In genomic region chr6:7697077-7697643, GRCm38 (mm10) we compare ENCODE assay signal across 26 mouse cellular contexts. TPM values are rescaled to one million over a fixed set of nuclear protein-coding genes. Genes with fewer than 3 reads are reported as not detected.
DNase-seq lines count a peak whose midpoint lies in the region; ATAC-seq and TF ChIP-seq lines count a peak whose summit lies in the region.
"Had no signal": no experiment of that assay in that cellular context is flagged by ENCODE, and none has a peak within 500 bp of the region (broad histone marks: within the 10 kb centered on the region; RNA-seq: fewer than 3 reads in every experiment).

No protein-coding gene starts in this region.

- TF ChIP-seq RAD21 in MEL (IDR thresholded peaks at IDR 0.05; ENCODE audit: low read depth, low read length): no peak

- intact Hi-C loops in heart, postnatal 25 days (cut with DNase I): no loop called here

- H3K9ac ChIP-seq in MEL (ENCODE audit: control insufficient read depth, low read depth, low read length, poor library complexity, severe bottlenecking): peak overlapping the region; percentile 59
- H3K9ac ChIP-seq in liver, embryonic 13.5 days: peak overlapping the region; percentile 52; the same call in 1 of the 2 replicates
- H3K9ac ChIP-seq: embryonic facial prominence, embryonic 15.5 days; forebrain, embryonic 15.5 days; heart, embryonic 12.5 days had no signal

- H3K4me3 ChIP-seq in G1E (ENCODE audit: low read depth, low read length) (peak overlapping the region; percentile 57; the same call in 1 of the 2 replicates), MEL (ENCODE audit: control insufficient read depth in 1 of 2, insufficient read depth in 1 of 2, low read depth in 2 of 2, low read length in 2 of 2) (peak overlapping the region; percentile 7 to 44)
- 0 out of 2 replicates have a peak overlapping the region, but pooled peaks have one; percentile 2 for H3K4me3 ChIP-seq in liver, embryonic 13.5 days (replicated peaks)
- no peak overlapping the region for H3K4me3 ChIP-seq in forebrain, embryonic 10.5 days
- H3K4me3 ChIP-seq: embryonic facial prominence, embryonic 10.5 days; embryonic facial prominence, embryonic 15.5 days; forebrain, embryonic 15.5 days; gastrocnemius, adult 2 months; heart, adult 2 months; heart, embryonic 12.5 days had no signal

- TF ChIP-seq CTCF in G1E (IDR thresholded peaks at IDR 0.05; ENCODE audit: low read depth, low read length) (no peak), MEL (IDR thresholded peaks at IDR 0.05 in 2 of 3, conservative IDR thresholded peaks at IDR 0.05 in 1 of 3; ENCODE audit: control insufficient read depth in 1 of 3, insufficient read depth in 1 of 3, low read depth in 2 of 3, low read length in 3 of 3, poor library complexity in 1 of 3, severe bottlenecking in 1 of 3) (no peak)

- 0 out of 4 replicates have a peak, but pooled peaks of 1 of the 2 experiments have one; percentile 5 for TF ChIP-seq POLR2A in MEL (IDR thresholded peaks at IDR 0.05; ENCODE audit: control insufficient read depth in 1 of 2, insufficient read depth in 1 of 2, low read depth in 1 of 2, low read length in 2 of 2, poor library complexity in 1 of 2)

- peak; percentile 97 to 98 for TF ChIP-seq EP300 in MEL (IDR thresholded peaks at IDR 0.05; ENCODE audit: low read depth in 1 of 2, low read length in 2 of 2)

- H3K27me3 ChIP-seq in G1E (ENCODE audit: insufficient read depth, low read length): no peaks in the 10 kb centered on the region
- no peaks in the 10 kb centered on the region for H3K27me3 ChIP-seq in MEL (ENCODE audit: control insufficient read depth in 1 of 2, insufficient read depth in 2 of 2, low read length in 2 of 2)
- H3K27me3 ChIP-seq in liver, embryonic 13.5 days: no peaks in the 10 kb centered on the region
- H3K27me3 ChIP-seq in forebrain, embryonic 10.5 days (ENCODE audit: poor library complexity, severe bottlenecking): peaks cover 12% of the 10 kb centered on the region; the same call in 1 of the 2 replicates
- H3K27me3 ChIP-seq: embryonic facial prominence, embryonic 15.5 days; forebrain, embryonic 15.5 days; heart, embryonic 12.5 days had no signal

- peak; percentile 37 for ATAC-seq in G1E (ENCODE audit: extremely low read depth, insufficient number of reproducible peaks, low FRiP score, poor library complexity, severe bottlenecking)
- no peak for ATAC-seq in liver, embryonic 13.5 days (ENCODE audit: low read depth)
- ATAC-seq in megakaryocyte progenitor cell, adult 5-6 weeks (replicated peaks; ENCODE audit: poor library complexity): peak; percentile 33
- ATAC-seq: forebrain, embryonic 15.5 days; hindbrain, embryonic 16.5 days had no signal

- peak overlapping the region; percentile 95 for H3K27ac ChIP-seq in MEL (ENCODE audit: control insufficient read depth, low read depth, low read length)
- peak overlapping the region; percentile 94 for H3K27ac ChIP-seq in liver, embryonic 13.5 days
- H3K27ac ChIP-seq in forebrain, embryonic 10.5 days: no peak overlapping the region
- H3K27ac ChIP-seq: embryonic facial prominence, embryonic 10.5 days; embryonic facial prominence, embryonic 15.5 days; forebrain, embryonic 15.5 days; gastrocnemius, adult 2 months; heart, adult 2 months had no signal

- H3K4me2 ChIP-seq in liver, embryonic 13.5 days: peak overlapping the region; percentile 59
- H3K4me2 ChIP-seq: embryonic facial prominence, embryonic 15.5 days; forebrain, embryonic 15.5 days; heart, embryonic 12.5 days had no signal

- H3K4me1 ChIP-seq in G1E (ENCODE audit: insufficient read depth, low read depth, low read length) (peaks cover 52% of the 10 kb centered on the region), MEL (ENCODE audit: control insufficient read depth in 1 of 2, insufficient read depth in 2 of 2, low read length in 2 of 2) (peaks cover 27 to 42% of the 10 kb centered on the region in 2 experiments)
- H3K4me1 ChIP-seq in liver, embryonic 13.5 days (replicated peaks): peaks cover 61% of the 10 kb centered on the region
- peaks cover 13% of the 10 kb centered on the region for H3K4me1 ChIP-seq in forebrain, embryonic 10.5 days
- H3K4me1 ChIP-seq: embryonic facial prominence, embryonic 15.5 days had no signal

- DNase-seq in G1E (ENCODE audit: low spot score): peak; percentile 15
- peak; percentile 81 for DNase-seq in MEL (ENCODE audit: low read depth, low spot score)
- no peak for DNase-seq in liver, embryonic 13.5 days
- DNase-seq in forebrain, embryonic 10.5 days (ENCODE audit: extremely low spot score, low spot score): no peak
- DNase-seq in heart, postnatal 25 days (ENCODE audit: low spot score): no peak
- DNase-seq: adrenal gland, adult 2 months; adrenal gland, postnatal 36 days; B cell, adult 2 months; cerebellum, adult 8-10 months; cerebellum, postnatal 25 days; gastrocnemius, adult 2 months; gastrocnemius, postnatal 36 days; heart, adult 2 months; kidney, adult 2 months; kidney, postnatal 4 days; lung, postnatal 4 days; midbrain, embryonic 14.5 days; retina, postnatal 1 day; right cerebral cortex, postnatal 14 days; thymus, postnatal 4 days had no signal

- H3K9me3 ChIP-seq in G1E (replicated peaks): no peaks in the 10 kb centered on the region
- H3K9me3 ChIP-seq in MEL (replicated peaks; ENCODE audit: insufficient read depth, low read length): no peaks in the 10 kb centered on the region
- H3K9me3 ChIP-seq in liver, embryonic 13.5 days (replicated peaks): no peaks in the 10 kb centered on the region
- no peaks in the 10 kb centered on the region for H3K9me3 ChIP-seq in forebrain, embryonic 10.5 days
- H3K9me3 ChIP-seq: embryonic facial prominence, embryonic 10.5 days; embryonic facial prominence, embryonic 15.5 days; forebrain, embryonic 15.5 days; heart, embryonic 12.5 days had no signal

- WGBS in liver, embryonic 13.5 days (ENCODE audit: insufficient replicate concordance): 33% methylated on average over 4 of the region's 4 CpGs
- WGBS in forebrain, embryonic 10.5 days: 89% methylated on average over 4 of the region's 4 CpGs

- H3K36me3 ChIP-seq in G1E (replicated peaks) (no peaks in the 10 kb centered on the region), MEL (ENCODE audit: control insufficient read depth in 1 of 2, insufficient read depth in 2 of 2, low read length in 2 of 2) (peaks cover 0 to 39% of the 10 kb centered on the region in 2 experiments; a peak in 2 of 4 replicates)
- no peaks in the 10 kb centered on the region for H3K36me3 ChIP-seq in liver, embryonic 13.5 days
- no peaks in the 10 kb centered on the region for H3K36me3 ChIP-seq in forebrain, embryonic 10.5 days (replicated peaks)
- H3K36me3 ChIP-seq: embryonic facial prominence, embryonic 10.5 days; embryonic facial prominence, embryonic 15.5 days; forebrain, embryonic 15.5 days; heart, embryonic 12.5 days had no signal

- peaks cover 8% of the 10 kb centered on the region for H3K79me2 ChIP-seq in MEL (ENCODE audit: control insufficient read depth, insufficient read depth, low read length, poor library complexity)

TF ChIP-seq in MEL, 35 proteins besides CTCF, POLR2A, EP300 and RAD21 (continues in another document):
- peak; percentile 46; the same call in 1 of the 2 replicates for TF ChIP-seq POLR2AphosphoS2 (IDR thresholded peaks at IDR 0.05; ENCODE audit: low read length)
- no peak for TF ChIP-seq UBTF (IDR thresholded peaks at IDR 0.05; ENCODE audit: borderline replicate concordance, insufficient read depth, low read depth, low read length)
- no peak for TF ChIP-seq ELF1 (IDR thresholded peaks at IDR 0.05; ENCODE audit: low read depth, low read length)
- peak; percentile 91 for TF ChIP-seq ETS1 (IDR thresholded peaks at IDR 0.05; ENCODE audit: low read depth, low read length)
- TF ChIP-seq TAL1 (IDR thresholded peaks at IDR 0.05; ENCODE audit: low read length): peak; percentile 98
- TF ChIP-seq RCOR1 (IDR thresholded peaks at IDR 0.05; ENCODE audit: low read depth, low read length): no peak; the same call in 1 of the 2 replicates
- no peak for TF ChIP-seq USF2 (IDR thresholded peaks at IDR 0.05; ENCODE audit: borderline replicate concordance in 1 of 2, insufficient read depth in 1 of 2, low read depth in 1 of 2, low read length in 2 of 2)
- no peak for TF ChIP-seq SMC3 (IDR thresholded peaks at IDR 0.05; ENCODE audit: low read depth, low read length)
- TF ChIP-seq HCFC1 (IDR thresholded peaks at IDR 0.05; ENCODE audit: low read depth, low read length): no peak; the same call in 1 of the 2 replicates
- TF ChIP-seq ZC3H11A (IDR thresholded peaks at IDR 0.05; ENCODE audit: low read depth, low read length): no peak
- TF ChIP-seq MXI1 (IDR thresholded peaks at IDR 0.05; ENCODE audit: low read depth, low read length): 0 out of 2 replicates have a peak, but pooled peaks have one; percentile 13
- TF ChIP-seq ZKSCAN1 (IDR thresholded peaks at IDR 0.05; ENCODE audit: low read depth, low read length): no peak; the same call in 1 of the 2 replicates
- TF ChIP-seq MAFK (IDR thresholded peaks at IDR 0.05; ENCODE audit: borderline replicate concordance, low read depth, low read length): no peak; the same call in 1 of the 2 replicates
- TF ChIP-seq NELFE (IDR thresholded peaks at IDR 0.05; ENCODE audit: low read depth, low read length): peak; percentile 50; the same call in 1 of the 2 replicates
- peak; percentile 95 for TF ChIP-seq GATA1 (IDR thresholded peaks at IDR 0.05; ENCODE audit: low read depth, low read length)
- TF ChIP-seq MEF2A (IDR thresholded peaks at IDR 0.05; ENCODE audit: extremely low read depth, insufficient replicate concordance, low read depth, low read length, poor library complexity, severe bottlenecking): no peak
- TF ChIP-seq JUND (IDR thresholded peaks at IDR 0.05; ENCODE audit: low read depth, low read length): no peak; the same call in 1 of the 2 replicates
- no peak; the same call in 1 of the 2 replicates for TF ChIP-seq CHD2 (IDR thresholded peaks at IDR 0.05; ENCODE audit: low read length)
- peak; percentile 21; the same call in 1 of the 2 replicates for TF ChIP-seq ZMIZ1 (IDR thresholded peaks at IDR 0.05; ENCODE audit: low read depth, low read length)
- no peak for TF ChIP-seq NRF1 (IDR thresholded peaks at IDR 0.05; ENCODE audit: insufficient read depth, low read depth, low read length, poor library complexity, severe bottlenecking)

RNA-seq across cellular contexts. Expression of gene Asns, which starts 4.1 kb away (rescaled TPM):
- total RNA-seq in G1E (2014; fragmentation: Nextera tagmentation) (2,154 and 2,258 TPM in 2 replicates), G1E (2017) (588 and 621 TPM in 2 replicates), MEL (2012; rRNA removed) (342 and 456 TPM in 2 replicates)
- polyA plus RNA-seq in G1E (2012) (100 and 103 TPM in 2 replicates), MEL (2012; ENCODE audit: insufficient read depth in 1 of 2, insufficient read length in 2 of 2, low read depth in 1 of 2, low replicate concordance in 2 of 2, missing spikeins in 1 of 2) (100 to 1,000 TPM in 1 of 2 experiments, not detected in 1; 792 TPM)
- 375 and 414 TPM in 2 replicates for polyA plus RNA-seq in liver, embryonic 13.5 days (2015; fragmentation: Nextera tagmentation; extraction: Ambion mirVana)
- 64.9 and 95.9 TPM in 2 replicates for total RNA-seq in megakaryocyte progenitor cell, adult 5-6 weeks (2015)
- 33.3 and 46.0 TPM in 2 replicates for total RNA-seq in megakaryocyte progenitor cell, adult 5-6 weeks (2017)
- polyA plus RNA-seq in forebrain, embryonic 10.5 days (2016; fragmentation: Nextera tagmentation; extraction: Ambion mirVana): 83.5 and 86.1 TPM in 2 replicates
- total RNA-seq in heart, postnatal 25 days (2021): 1 to 10 TPM; 3.7 to 4.4 TPM

Comparison
In these comparisons a context has a peak if more than half of its experiments do, and no peak if none do; other contexts are left out.
1. DNase-seq: peak in G1E (single experiment) and MEL (single experiment); none in liver, embryonic 13.5 days (single experiment), forebrain, embryonic 10.5 days (single experiment) and heart, postnatal 25 days (single experiment).
2. RNA of gene Asns, which starts 4.1 kb away (total RNA-seq): 588 to 2,258 TPM in G1E, 342 to 456 TPM in MEL and 33.3 to 95.9 TPM in megakaryocyte progenitor cell, adult 5-6 weeks; 3.7 to 4.4 TPM in heart, postnatal 25 days; every median in the first group is over 4 times any median in the second.